Mouse (Mus musculus): ENCODE data around the gene Midn.

The Midn gene

DNA sequence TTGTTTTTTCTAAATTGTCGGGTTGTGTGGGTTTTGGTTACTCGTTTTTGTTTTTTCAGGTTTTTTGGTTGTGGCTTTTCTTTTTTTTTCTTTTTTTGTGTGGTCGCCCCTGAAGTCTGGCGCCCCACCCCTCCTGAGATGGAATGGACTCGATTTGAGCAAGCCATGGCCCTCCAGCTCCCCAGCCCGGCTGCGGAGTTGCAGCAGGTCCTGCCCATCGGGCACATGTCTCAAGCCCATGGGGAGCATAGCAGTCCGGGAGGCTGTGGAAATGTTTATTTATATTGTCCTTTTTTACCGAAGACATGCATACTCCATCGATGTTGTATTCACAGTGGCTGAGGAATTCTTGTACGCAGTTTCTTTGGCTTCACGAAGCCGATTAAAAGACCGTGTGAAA lies 23.2 kb downstream of the Midn start:
- DNase-seq (ENCODE audit: low spot score in 2 of 2) = no peak

DNA sequence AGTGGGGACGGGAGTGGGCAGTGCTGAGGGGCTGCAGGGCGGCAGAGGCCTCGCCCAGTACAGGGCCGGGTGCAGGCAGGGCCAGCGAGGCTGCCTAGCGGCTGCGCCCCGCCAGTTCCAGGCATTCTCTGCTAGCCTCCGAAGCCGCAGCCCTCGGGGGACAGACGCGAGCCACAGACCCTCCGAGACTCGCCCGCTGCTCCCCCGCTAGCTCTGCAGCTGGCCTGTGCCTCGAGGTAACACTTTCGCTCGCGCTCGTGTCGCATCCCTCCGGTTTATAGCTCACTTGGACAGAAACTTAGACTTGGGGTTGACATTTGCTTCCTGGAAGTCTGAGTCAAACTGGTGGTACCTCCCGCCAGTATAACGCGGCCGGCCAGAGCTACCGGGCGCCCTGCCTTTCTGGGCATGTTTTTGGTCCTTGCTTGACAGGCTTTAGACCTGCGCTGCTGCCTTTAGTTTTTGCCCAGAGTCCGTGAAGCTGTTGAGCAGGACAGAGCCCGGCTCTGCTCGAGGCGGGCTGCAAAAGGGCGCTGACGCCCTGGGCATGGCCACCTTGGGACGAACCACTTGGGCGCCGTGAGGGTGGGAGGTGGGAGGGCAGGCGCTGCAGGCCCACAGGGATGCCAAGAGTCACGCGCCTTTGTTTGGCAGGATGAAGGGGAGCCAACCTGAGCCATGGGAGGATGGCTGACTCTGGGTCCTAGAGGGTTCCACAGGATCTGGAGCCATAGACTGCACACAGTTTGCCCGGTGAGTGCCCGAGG lies 23.9 kb downstream of the Midn start:
- DNase-seq (ENCODE audit: low spot score in 2 of 2) = no peak

DNA sequence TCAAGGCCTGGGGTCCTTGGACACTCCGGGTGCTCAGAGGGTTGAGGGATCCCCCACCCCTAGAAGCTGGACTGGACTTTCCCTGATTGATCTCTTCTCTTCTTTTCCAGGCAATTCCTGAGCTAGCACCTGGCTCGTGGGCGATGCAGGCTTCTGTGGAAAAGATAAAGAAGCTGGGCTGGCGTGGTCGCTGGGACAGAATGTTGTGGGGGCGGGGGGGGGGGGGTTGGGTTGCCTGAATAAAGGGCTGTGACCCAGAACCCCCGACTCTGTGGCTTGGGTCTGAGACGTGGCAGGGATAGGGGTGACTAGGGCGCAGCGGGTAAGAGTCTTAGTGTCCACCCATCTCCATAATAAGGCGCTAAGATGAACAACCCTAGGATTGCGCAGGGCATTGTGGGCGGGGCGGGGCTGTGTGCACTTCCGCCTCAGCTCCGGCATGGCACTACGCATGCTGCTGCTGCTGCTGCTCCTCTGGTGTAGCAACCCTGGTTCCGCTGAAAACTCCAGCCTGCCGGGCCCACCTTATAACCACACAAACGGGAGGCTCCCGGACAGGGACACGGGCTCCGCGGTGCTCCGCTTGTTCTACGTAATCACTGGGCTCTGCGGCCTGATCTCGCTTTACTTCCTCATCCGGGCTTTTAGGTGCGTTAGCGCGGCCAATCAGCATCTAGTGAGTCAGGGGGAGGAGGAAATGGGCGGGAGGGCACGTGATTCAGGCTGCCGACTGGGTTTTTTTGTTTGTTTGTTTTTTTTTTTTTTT lies 24.6 kb downstream of the Midn start, which contains the start of gene 1600002K03Rik:
1600002K03Rik (plus strand) TSS at position 418 of the 766 bp plus-strand sequence.
- peak; percentile 88 to 89 for DNase-seq (ENCODE audit: low spot score in 2 of 2)

DNA sequence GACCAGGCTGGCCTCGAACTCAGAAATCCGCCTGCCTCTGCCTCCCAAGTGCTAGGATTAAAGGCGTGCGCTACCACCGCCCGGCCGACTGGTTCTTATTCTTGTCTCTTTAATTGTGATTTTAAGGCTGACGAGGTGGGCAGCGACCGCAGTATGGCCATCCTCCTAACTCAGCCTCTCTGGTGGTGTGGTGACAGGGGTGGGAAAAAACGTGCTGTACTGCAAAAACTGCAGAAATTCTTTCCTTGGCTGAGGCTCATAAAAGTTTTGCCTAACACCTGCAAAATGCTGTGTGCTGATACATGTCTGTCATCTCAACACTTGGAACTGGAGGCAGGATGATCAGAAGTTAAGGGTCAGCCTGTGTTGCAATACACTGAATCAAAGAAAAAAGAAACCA lies 25.3 kb downstream of the Midn start:
- DNase-seq (ENCODE audit: low spot score in 2 of 2) = no peak

DNA sequence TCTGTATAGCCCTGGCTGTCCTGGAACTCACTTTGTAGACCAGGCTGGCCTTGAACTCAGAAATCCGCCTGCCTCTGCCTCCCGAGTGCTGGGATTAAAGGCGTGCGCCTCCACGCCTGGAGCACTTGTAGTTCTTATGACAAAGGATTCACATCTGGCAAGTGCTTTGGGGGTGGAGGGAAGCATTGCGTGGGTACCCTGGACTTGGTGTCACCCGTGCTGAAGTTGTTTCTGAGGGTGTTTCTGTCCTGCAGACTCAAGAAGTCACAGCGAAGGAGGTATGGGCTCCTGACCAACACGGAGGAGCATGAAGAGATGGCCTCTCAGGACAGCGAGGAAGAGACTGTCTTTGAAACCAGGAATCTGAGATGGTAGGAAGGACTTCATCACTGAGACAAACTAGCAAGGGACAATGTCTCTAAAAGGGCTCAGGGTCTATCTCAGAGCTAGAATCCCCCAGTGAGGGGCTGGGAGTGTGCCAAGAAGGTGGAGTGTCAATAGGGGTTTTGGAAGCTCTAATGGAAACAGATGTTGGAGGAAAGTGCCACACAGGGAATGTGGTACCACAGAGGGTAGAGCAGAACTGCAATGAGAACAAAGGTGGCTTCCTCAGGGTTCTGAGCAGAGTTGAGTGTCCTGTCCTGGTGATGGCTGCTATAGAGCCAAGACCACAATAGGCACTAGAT lies 26.0 kb downstream of the Midn start:
- no peak for DNase-seq (ENCODE audit: low spot score in 2 of 2)

DNA sequence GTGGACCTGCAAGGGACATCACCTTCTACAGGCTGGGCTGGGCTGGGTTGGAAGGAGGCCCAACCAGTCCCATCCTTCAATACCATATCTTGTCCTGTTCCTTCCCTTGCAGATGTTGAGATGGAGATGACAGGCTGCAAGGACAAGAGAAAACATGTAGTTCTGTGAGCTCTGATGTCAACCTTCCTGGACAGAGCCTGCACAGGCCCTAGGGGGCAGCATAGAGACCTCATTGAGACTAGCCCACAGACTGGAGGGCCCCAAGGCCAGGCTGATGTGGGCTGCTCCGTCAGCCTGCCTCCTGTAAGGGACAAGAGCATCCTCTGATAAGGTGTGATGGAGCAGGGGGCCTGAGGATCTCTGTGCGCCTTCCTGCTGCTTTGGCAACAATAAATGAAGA lies 26.6 kb downstream of the Midn start:
- no peak for DNase-seq (ENCODE audit: low spot score in 2 of 2)

DNA sequence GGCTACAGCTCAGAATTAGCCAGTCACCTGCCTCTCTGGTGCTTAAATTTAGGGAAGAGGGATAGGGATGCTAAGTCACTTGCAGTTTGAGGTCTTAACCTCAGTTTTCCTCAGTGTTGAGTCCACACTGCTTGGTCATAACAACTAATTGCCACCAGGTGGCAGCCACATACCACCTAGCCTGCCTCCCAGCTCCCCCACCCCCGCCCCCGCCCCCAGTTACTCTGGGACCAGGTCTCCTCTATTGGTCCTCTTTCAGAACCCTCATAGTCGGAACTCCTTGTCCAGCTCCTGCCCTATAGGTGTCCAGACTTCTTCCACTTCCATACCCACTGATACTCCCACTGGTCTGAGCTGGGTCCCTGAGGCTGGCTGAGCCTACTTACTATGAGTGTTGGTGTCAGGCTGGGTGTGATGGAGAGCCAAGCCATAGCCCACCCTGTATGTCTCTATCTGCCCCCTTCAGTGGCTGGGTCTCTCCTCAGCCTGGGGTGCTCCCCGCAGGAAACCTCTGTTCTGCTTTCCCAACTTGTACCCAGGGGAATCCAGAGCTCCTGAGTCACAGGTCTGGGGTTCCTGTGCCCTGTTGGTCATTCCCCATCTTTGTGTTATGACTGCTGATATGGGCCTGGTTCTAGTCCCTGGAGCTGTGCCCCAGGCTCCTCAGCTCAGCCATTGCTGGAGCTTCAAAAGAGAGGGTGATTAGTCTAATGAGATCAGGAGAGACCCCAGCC lies 27.6 kb downstream of the Midn start:
- DNase-seq (ENCODE audit: low spot score in 2 of 2) = no peak

DNA sequence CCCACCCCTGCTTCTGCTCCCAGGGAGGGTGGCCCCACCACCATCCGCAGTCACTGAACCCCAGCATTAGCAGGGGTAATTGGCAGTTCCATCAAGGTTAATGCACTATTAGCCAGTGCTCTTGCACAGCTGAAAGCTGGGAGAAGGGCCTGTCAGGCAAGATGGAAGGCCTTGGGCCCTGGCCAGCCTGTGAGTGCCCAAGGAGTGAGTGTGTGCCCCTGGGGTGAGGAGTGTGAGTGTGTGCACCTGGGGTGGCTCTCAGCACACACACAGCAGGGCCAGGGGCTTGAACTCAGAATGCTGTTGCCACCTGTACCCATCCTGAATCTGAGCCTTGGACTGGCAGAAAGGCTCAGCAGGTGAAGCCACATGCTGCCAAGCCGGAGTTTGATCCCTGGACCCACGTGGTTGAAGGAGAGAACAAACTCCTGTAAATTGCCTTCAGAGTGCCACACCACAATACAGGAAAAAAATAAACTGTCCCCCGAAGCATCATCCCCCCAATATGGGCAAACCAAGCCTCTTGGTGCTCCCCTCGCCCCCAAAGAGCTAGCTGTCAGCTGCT lies 28.3 kb downstream of the Midn start:
- DNase-seq (ENCODE audit: low spot score in 2 of 2) = no peak

DNA sequence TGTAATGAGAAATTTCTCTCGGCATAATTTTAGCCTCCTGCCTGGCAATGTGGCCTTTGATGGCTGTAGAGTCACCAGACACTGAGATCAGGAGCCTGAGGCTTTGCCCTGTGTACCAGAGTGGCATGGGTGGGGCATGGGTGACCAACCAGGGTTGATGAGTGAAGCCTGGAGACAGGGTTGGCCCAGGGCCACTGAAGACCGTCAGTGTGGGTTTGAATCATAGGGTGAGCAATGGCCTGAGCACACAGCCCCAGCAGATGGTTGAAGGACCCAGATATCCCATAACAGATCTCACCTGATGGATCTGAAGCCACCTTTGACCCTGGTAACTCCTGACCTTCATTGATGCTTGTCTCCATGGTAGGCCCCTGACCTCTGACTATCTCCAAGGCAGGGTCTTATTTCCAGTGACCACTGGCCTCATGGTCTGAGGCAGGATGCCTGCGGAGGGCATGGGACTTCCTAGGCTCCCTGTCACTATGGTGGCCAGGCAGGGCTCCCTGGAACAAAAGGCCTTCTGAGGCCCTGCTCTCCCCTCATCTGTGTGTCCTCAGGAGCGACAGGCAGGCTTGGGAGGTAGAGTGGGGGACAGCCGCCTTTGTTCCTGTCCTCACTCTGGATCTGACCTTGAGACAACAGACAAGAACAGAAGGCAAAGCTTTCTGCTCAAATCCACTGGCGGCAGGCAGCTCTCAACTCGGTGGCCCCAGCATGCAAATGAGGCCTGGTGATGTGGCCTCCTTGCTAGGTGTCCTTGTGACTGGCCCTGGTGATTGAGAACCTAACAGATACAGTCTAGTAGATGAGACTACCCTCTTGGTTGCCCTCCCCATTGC lies 29.6 kb downstream of the Midn start:
- DNase-seq (ENCODE audit: low spot score in 2 of 2) = no peak

DNA sequence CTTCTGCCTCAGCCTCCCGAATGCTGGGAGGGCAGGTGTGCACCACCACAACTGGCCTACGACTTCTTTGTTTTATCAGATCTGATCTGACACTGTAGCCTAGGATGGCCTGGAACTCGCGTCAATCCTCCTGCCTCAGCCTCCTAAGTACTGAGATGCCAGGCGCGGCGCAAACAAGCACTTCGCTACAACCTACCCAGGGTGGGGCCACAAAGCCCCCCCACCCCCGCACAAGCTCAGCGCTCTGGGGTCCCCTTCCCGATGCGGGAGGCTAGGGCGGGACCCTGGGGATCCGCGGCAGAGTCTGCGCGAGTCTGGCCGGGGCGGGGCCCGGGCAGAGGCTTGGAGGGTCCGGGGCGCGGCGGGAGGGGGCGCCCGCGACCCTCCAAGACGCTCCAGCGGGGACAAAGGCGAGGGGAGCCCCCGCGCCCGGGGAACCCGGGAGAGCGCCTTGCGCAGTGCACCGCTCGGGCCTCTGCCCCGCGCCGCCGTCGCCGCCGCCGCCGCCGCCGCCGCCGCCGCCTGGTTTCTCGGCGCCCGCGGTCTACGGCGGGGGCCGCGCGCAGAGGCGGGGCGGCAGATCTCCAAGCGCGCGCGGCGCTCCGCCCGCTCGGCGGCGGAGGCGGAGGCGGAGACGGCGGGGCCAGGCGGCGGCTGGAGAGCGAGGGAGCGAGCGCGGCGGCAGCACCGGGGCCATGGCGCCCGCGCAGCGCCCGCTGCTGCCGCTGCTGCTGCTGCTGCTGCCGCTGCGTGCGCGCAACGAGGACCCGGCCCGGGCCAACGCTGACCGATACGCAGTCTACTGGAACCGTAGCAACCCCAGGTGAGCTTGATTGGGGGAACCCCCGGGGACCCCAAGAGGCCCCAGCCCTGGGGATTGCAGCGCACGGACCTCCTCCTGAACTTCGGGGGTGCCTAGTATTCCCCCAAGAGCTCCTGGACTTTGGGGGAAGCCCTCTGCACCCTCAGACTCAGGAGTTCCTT lies 31.3 kb downstream of the Midn start, which contains the start of gene Efna2:
Efna2 (plus strand) TSS at position 415 of the 984 bp plus-strand sequence.
- no peak for DNase-seq (ENCODE audit: low spot score in 2 of 2)

DNA sequence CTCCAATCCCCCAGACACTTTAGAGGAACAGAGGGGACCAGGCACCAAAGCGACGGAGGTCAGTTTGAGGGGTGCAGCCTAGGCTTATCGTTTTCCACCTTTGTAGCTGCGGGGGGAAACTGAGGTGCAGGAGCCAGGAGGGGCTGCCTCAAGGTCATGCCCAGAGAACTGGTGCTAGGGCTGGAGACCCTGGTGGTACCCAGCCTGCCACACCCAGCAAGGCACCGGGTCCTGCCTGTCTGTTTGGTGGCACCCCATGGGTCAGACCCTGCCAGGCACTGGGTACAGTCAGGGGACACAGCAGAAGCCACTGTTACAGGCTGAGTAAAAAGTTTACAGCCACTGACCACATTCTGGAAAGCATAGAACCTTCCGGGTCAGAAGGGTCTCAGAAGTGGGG lies 32.2 kb downstream of the Midn start:
- no peak for DNase-seq (ENCODE audit: low spot score in 2 of 2)

DNA sequence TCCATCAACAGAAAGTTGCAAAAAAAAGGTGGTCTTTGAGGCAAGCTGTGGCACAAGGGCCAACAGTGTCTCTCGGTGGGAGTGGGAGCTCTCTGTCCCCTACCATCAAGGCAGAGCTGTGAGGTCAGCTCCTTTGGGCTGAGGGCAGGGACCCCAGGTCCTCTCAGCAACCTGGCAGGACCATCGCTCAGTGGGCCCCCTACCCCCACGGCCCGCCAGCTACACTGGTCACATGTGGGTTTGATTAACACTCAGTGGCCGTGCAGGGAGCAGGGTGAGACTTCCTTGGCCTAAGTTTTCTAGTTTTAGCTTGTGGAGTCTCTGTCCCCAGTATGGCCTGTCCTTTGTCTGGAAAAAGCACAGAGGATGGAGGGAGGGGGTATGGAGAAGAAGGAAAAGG lies 32.8 kb downstream of the Midn start:
- DNase-seq (ENCODE audit: low spot score in 2 of 2) = no peak

DNA sequence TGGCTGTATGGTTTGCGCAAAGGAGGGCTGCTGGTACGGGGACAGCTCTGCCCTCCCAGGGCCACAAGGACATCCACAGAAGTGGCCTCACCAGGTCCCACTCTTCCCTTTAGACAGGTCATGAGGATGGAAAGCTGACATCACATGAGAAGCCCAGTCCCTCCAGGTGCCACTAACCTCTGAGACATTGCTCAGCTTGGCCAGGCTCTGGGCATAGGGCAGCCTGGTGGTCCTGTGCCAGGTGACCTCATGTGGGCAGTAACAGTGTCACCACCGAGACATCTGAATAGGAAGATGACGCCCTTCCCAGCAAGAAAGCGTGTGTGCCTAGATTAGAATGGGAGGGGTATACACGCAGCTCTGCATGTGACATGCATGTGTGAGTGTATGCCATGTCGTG lies 34.5 kb downstream of the Midn start:
- DNase-seq (ENCODE audit: low spot score in 2 of 2) = no peak

DNA sequence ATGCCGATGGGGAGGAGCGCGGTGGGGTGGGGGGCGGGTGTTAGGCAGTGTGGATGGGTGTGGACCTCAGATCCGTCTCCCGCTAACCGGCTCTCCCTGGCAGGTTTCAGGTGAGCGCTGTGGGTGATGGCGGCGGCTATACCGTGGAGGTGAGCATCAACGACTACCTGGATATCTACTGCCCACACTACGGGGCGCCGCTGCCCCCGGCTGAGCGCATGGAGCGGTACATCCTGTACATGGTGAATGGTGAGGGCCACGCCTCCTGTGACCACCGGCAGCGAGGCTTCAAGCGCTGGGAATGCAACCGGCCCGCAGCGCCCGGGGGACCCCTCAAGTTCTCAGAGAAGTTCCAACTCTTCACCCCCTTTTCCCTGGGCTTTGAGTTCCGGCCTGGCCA lies 38.6 kb downstream of the Midn start:
- no peak for DNase-seq (ENCODE audit: low spot score in 2 of 2)

DNA sequence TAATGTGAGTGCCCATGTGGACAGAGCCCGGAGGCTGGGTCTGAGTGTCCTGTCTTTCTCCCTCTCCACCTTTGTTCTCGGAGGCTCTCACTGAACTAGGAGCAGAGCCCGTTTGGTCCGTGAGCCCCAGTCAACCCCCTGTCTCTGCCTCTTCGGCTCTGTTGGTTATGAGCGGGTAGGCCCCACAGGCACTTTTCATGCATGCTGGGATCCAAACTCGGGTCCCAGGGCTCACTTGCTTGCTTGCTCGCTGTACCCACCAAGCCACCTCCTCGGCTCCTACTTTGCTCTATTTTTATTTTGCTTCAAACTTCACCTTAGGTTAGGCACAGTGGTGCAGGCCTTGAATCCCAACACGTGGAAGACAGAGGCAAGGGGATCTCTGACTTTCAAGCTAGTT lies 39.7 kb downstream of the Midn start:
- no peak for DNase-seq (ENCODE audit: low spot score in 2 of 2)

DNA sequence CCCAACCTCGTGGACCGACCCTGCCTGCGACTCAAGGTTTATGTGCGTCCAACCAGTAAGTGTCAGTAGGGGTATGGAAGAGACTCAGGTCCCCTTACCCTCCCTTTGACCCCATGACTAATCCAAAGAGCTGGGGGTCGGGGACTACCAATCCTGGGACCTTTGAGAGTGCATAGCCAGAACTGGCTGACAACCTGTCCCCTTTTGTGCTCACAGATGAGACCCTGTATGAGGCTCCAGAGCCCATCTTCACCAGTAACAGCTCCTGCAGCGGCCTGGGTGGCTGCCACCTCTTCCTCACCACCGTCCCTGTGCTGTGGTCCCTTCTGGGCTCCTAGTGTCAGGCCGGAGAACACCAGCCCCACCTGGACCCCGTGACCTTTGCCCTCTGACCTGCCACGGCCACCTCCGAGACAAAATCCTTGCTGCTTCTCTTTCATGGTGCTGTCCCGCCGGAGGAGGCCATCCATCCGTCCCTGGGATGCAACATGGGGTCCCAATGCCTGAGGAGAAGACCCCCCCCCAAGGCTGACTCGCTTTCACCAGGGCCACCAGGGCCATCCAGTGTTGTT lies 40.5 kb downstream of the Midn start:
- DNase-seq (ENCODE audit: low spot score in 2 of 2) = no peak

DNA sequence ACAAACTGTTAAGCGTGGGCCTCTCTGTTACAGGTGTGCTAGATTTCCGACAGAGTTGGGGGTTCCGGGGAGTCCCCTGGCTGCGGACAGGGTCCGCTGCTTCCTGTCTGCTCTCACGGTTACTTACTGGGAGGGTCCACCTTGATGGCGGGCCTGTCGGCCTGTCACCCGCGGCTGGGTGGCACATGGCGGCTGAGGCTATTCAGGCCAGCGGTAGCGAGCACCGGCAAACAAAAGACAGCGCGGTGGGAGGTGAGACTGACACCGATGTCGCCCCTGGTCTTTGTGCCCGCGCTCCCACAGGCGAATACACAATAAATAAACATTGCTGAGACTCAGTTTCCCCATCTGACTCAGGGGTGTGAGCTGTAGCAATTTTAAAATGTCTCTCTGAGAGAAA lies 41.9 kb downstream of the Midn start:
- DNase-seq (ENCODE audit: low spot score in 2 of 2) = no peak

DNA sequence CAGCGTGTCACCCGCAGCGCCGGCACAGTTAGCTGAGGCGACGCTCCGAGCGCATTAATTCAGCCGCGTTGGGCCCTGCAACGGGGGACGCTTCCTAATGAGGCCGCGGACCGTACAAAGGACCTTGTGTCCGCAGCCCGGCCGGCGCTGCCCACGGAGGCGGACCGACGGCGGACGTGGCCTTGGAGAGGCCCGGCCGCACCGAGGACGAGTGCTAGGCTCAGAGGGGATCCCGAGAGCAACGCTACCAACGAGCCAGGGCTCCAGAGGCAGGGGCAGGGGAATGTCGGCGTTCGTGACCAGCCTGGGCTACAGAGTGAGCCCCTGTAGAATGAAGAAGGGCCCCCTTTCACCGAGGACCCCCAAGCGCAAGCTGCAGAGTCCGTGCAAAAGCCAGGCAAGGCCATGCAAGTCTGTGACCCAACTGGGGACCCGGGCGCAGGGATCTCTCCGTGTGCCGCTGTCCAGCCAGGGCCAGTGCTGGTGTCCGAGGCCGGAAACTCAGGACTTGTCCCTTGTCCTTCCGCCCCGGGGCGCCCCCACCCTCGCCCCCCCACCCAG lies 42.5 kb downstream of the Midn start:
- DNase-seq (ENCODE audit: low spot score in 2 of 2) = no peak

DNA sequence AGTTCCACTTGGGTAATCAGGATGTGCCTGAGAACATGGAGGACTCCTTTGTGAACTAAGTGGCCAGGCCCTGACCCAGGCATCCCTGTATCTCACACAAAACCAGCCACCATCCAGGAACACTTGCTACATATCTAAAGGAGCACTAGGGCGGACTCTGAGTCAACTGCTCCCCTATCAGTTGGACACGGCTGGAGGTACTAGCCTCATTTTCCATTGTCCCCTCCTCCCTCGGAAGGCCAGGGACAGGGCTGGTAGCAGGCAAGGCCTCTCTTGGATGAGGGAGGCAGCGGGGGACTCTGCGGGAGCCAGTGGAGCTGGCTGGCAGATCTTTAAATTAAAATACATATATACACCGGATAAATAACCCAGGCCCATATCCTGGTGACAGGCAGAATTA lies 45.9 kb downstream of the Midn start:
- no peak for DNase-seq (ENCODE audit: low spot score in 2 of 2)

Data from right cerebral cortex, postnatal 36 days (tissue).